Mouse (Mus musculus): ENCODE data around the gene Neu3. TPM values are rescaled to one million over a fixed set of nuclear protein-coding genes. Genes with fewer than 3 reads are reported as not detected.

The Neu3 gene
- total and polyA plus RNA-seq, 2 experiments from 2014 or later = 3.0 to 4.7 TPM

GRCm38 (mm10) chr7:99783421-99783820 is 44.8 kb downstream of the Neu3 start:
- DNase-seq (ENCODE audit: low spot score) (no peak), ATAC-seq (ENCODE audit: insufficient read depth, low read depth) (no peak)
- WGBS = 84% methylated on average over 7 of the region's 7 CpGs
- H3K36me3 ChIP-seq (replicated peaks; ENCODE audit: control insufficient read depth, insufficient read depth, low read length) = no peaks in the 10 kb centered on the region
- no peak overlapping the region for H3K27ac ChIP-seq (ENCODE audit: low read depth)
- no peak overlapping the region for H3K9ac ChIP-seq (replicated peaks; ENCODE audit: low read depth, low read length)
- no peaks in the 10 kb centered on the region for H3K27me3 ChIP-seq (ENCODE audit: control insufficient read depth, insufficient read depth, low read length)
- no peaks in the 10 kb centered on the region for H3K4me1 ChIP-seq (ENCODE audit: control insufficient read depth, insufficient read depth)
- no peak overlapping the region for H3K4me3 ChIP-seq (ENCODE audit: low read depth, low read length)
- H3K4me2 ChIP-seq (ENCODE audit: low read depth, low read length) = no peak overlapping the region
- no peak for TF ChIP-seq CTCF (IDR thresholded peaks at IDR 0.05; ENCODE audit: low read depth)
- no peak for TF ChIP-seq EP300 (IDR thresholded peaks at IDR 0.05; ENCODE audit: low read depth)
- H3K9me3 ChIP-seq (replicated peaks; ENCODE audit: control insufficient read depth, low read length) = no peaks in the 10 kb centered on the region

GRCm38 (mm10) chr7:99781916-99782315 is 46.3 kb downstream of the Neu3 start:
- no peak for DNase-seq (ENCODE audit: low spot score)
- no peaks in the 10 kb centered on the region for H3K4me1 ChIP-seq (ENCODE audit: control insufficient read depth, insufficient read depth)

GRCm38 (mm10) chr7:99781385-99781784 is 46.8 kb downstream of the Neu3 start:
- no peak for DNase-seq (ENCODE audit: low spot score)
- H3K9ac ChIP-seq (replicated peaks; ENCODE audit: low read depth, low read length) = no peak overlapping the region
- TF ChIP-seq CTCF (IDR thresholded peaks at IDR 0.05; ENCODE audit: low read depth) = no peak
- no peak for TF ChIP-seq EP300 (IDR thresholded peaks at IDR 0.05; ENCODE audit: low read depth)
- 54% methylated on average over 5 of the region's 5 CpGs for WGBS
- H3K4me3 ChIP-seq (ENCODE audit: low read depth, low read length) = no peak overlapping the region
- no peaks in the 10 kb centered on the region for H3K9me3 ChIP-seq (replicated peaks; ENCODE audit: control insufficient read depth, low read length)
- no peak overlapping the region for H3K4me2 ChIP-seq (ENCODE audit: low read depth, low read length)
- H3K27me3 ChIP-seq (ENCODE audit: control insufficient read depth, insufficient read depth, low read length) = no peaks in the 10 kb centered on the region
- no peak overlapping the region for H3K27ac ChIP-seq (ENCODE audit: low read depth)
- ATAC-seq (ENCODE audit: insufficient read depth, low read depth) = no peak
- no peaks in the 10 kb centered on the region for H3K4me1 ChIP-seq (ENCODE audit: control insufficient read depth, insufficient read depth)
- H3K36me3 ChIP-seq (replicated peaks; ENCODE audit: control insufficient read depth, insufficient read depth, low read length) = no peaks in the 10 kb centered on the region

More at GRCm38 (mm10) chr7:99781916-99782315, 46.3 kb downstream of the Neu3 start:
- no peak overlapping the region for H3K9ac ChIP-seq (replicated peaks; ENCODE audit: low read depth, low read length)
- H3K4me2 ChIP-seq (ENCODE audit: low read depth, low read length) = no peak overlapping the region
- no peak overlapping the region for H3K4me3 ChIP-seq (ENCODE audit: low read depth, low read length)
- no peak overlapping the region for H3K27ac ChIP-seq (ENCODE audit: low read depth)
- no peak for ATAC-seq (ENCODE audit: insufficient read depth, low read depth)
- TF ChIP-seq CTCF (IDR thresholded peaks at IDR 0.05; ENCODE audit: low read depth) (no peak), EP300 (IDR thresholded peaks at IDR 0.05; ENCODE audit: low read depth) (no peak)
- WGBS = 66% methylated on average over 2 of the region's 2 CpGs
- no peaks in the 10 kb centered on the region for H3K9me3 ChIP-seq (replicated peaks; ENCODE audit: control insufficient read depth, low read length)
- H3K36me3 ChIP-seq (replicated peaks; ENCODE audit: control insufficient read depth, insufficient read depth, low read length) = no peaks in the 10 kb centered on the region
- H3K27me3 ChIP-seq (ENCODE audit: control insufficient read depth, insufficient read depth, low read length) = no peaks in the 10 kb centered on the region

DNA sequence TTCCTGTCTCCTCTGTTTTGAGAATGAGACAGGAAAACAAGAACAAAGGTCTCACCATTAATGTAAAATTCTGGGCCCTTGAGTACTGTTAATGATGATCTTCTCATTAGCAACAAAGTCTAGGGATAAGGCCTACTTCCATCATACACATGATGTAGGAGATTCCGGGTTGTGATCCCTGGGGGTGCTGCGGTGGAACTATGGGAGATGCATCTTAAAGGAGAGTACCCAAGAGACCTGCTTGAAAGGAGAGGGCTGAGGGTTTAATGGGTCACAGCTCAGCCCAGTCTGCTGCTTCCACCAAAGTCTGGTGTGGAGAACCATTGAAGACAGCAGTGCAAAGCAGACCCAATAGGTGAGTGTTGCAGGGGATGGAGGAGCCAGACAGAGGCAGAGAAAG is 65.0 kb downstream of the Neu3 start, which contains the start of gene Olfr521:
Gene Olfr521, plus strand, starts transcription at position 301 of the 400 bp plus-strand sequence.
- TF ChIP-seq EP300 (IDR thresholded peaks at IDR 0.05; ENCODE audit: low read depth) = no peak
- TF ChIP-seq CTCF (IDR thresholded peaks at IDR 0.05; ENCODE audit: low read depth) = no peak
- Histone ChIP-seq H3K4me1 (ENCODE audit: control insufficient read depth, insufficient read depth) (no peaks in the 10 kb centered on the region), H3K36me3 (replicated peaks; ENCODE audit: control insufficient read depth, insufficient read depth, low read length) (no peaks in the 10 kb centered on the region), H3K9ac (replicated peaks; ENCODE audit: low read depth, low read length) (no peak within 1 kb of the TSS), H3K27me3 (ENCODE audit: control insufficient read depth, insufficient read depth, low read length) (no peaks in the 10 kb centered on the region), H3K4me2 (ENCODE audit: low read depth, low read length) (no peak within 1 kb of the TSS), H3K4me3 (ENCODE audit: low read depth, low read length) (no peak within 1 kb of the TSS), H3K27ac (ENCODE audit: low read depth) (no peak within 1 kb of the TSS), H3K9me3 (replicated peaks; ENCODE audit: control insufficient read depth, low read length) (peaks cover 15% of the 10 kb centered on the region; the same call in 1 of the 2 replicates)
- DNase-seq (ENCODE audit: low spot score) = no peak
- 88% methylated on average over 2 of the region's 2 CpGs for WGBS
- no peak for ATAC-seq (ENCODE audit: insufficient read depth, low read depth)

Other genes with a start within 250 kb of the Neu3 start
- 5.2 and 6.4 TPM in 2 replicates for gene Tpbgl, start 201.3 kb downstream of the Neu3 start, total RNA-seq (2014; rRNA removed; ENCODE audit: low replicate concordance)
- gene Tpbgl, start 201.3 kb downstream of the Neu3 start, polyA plus RNA-seq (2015; fragmentation: Nextera tagmentation; extraction: Ambion mirVana) = 0.98 and 1.2 TPM in 2 replicates
- 5.4 and 7.8 TPM in 2 replicates for gene Slco2b1, start 117.1 kb downstream of the Neu3 start, total RNA-seq (2014; rRNA removed; ENCODE audit: low replicate concordance)
- gene Slco2b1, start 117.1 kb downstream of the Neu3 start, polyA plus RNA-seq (2015; fragmentation: Nextera tagmentation; extraction: Ambion mirVana) = 2.1 and 2.4 TPM in 2 replicates
- not detected in 2 replicates for gene Olfr520, start 98.1 kb downstream of the Neu3 start, total RNA-seq (2014; rRNA removed; ENCODE audit: low replicate concordance)
- not detected in 2 replicates for gene Olfr520, start 98.1 kb downstream of the Neu3 start, polyA plus RNA-seq (2015; fragmentation: Nextera tagmentation; extraction: Ambion mirVana)
- gene Olfr521, start 64.9 kb downstream of the Neu3 start, total RNA-seq (2014; rRNA removed; ENCODE audit: low replicate concordance) = not detected in 2 replicates
- gene Olfr521, start 64.9 kb downstream of the Neu3 start, polyA plus RNA-seq (2015; fragmentation: Nextera tagmentation; extraction: Ambion mirVana) = not detected in 2 replicates
- gene Xrra1, start 30.7 kb upstream of the Neu3 start, total RNA-seq (2014; rRNA removed; ENCODE audit: low replicate concordance) = 1.9 TPM in 1 of 2 replicates, not detected in the other
- gene Xrra1, start 30.7 kb upstream of the Neu3 start, polyA plus RNA-seq (2015; fragmentation: Nextera tagmentation; extraction: Ambion mirVana) = 0.04 and 0.08 TPM in 2 replicates
- gene Spcs2, start 35.0 kb upstream of the Neu3 start, total RNA-seq (2014; rRNA removed; ENCODE audit: low replicate concordance) = 57.2 and 79.1 TPM in 2 replicates
- 146 and 155 TPM in 2 replicates for gene Spcs2, start 35.0 kb upstream of the Neu3 start, polyA plus RNA-seq (2015; fragmentation: Nextera tagmentation; extraction: Ambion mirVana)
- gene Rnf169, start 152.0 kb upstream of the Neu3 start, total RNA-seq (2014; rRNA removed; ENCODE audit: low replicate concordance) = 11.0 and 11.5 TPM in 2 replicates
- 2.1 and 2.3 TPM in 2 replicates for gene Rnf169, start 152.0 kb upstream of the Neu3 start, polyA plus RNA-seq (2015; fragmentation: Nextera tagmentation; extraction: Ambion mirVana)
- not detected in 2 replicates for gene Chrdl2, start 177.8 kb upstream of the Neu3 start, total RNA-seq (2014; rRNA removed; ENCODE audit: low replicate concordance)
- gene Chrdl2, start 177.8 kb upstream of the Neu3 start, polyA plus RNA-seq (2015; fragmentation: Nextera tagmentation; extraction: Ambion mirVana) = 0.12 and 0.15 TPM in 2 replicates